Mouse (Mus musculus) forebrain, embryonic 13.5 days (tissue): ENCODE data around the gene Il13ra1. TPM values are rescaled to one million over a fixed set of nuclear protein-coding genes. Genes with fewer than 3 reads are reported as not detected.

Experiments
- ATAC-seq: fragments of 200-750 bp; cut with Nextera tagmentation; 2 replicates; pipeline ENCODE4 v1.8.0; 2017
- H3K27ac ChIP-seq: fragments of 300-500 bp; sonication (generic); 2 replicates; pipeline ENCODE4 v1.5.1; 2015; ENCODE audit warnings: inconsistent platforms, mild to moderate bottlenecking, moderate library complexity
- H3K27me3 ChIP-seq: fragments of 300-500 bp; sonication (generic); 2 replicates; pipeline ENCODE4 v1.6.1; 2015; ENCODE audit warnings: mild to moderate bottlenecking, inconsistent platforms
- H3K36me3 ChIP-seq: fragments of 300-500 bp; sonication (generic); 2 replicates; pipeline ENCODE4 v1.6.1; 2015; ENCODE audit warnings: mild to moderate bottlenecking, inconsistent platforms; ENCODE audit not compliant: poor library complexity, severe bottlenecking
- H3K4me1 ChIP-seq: fragments of 300-500 bp; sonication (generic); 2 replicates; pipeline ENCODE4 v1.6.1; 2015; ENCODE audit warnings: inconsistent platforms
- H3K4me2 ChIP-seq: fragments of 300-500 bp; sonication (generic); 2 replicates; pipeline ENCODE4 v1.6.1; 2015; ENCODE audit warnings: inconsistent platforms, mild to moderate bottlenecking, moderate library complexity
- H3K4me3 ChIP-seq: fragments of 300-500 bp; sonication (generic); 2 replicates; pipeline ENCODE4 v1.5.1; 2015; ENCODE audit warnings: mild to moderate bottlenecking, inconsistent platforms
- H3K9ac ChIP-seq: fragments of 300-500 bp; sonication (generic); 2 replicates; pipeline ENCODE4 v1.6.1; 2015; ENCODE audit warnings: mild to moderate bottlenecking, inconsistent platforms
- H3K9me3 ChIP-seq: fragments of 300-500 bp; sonication (generic); replicated peaks from 2 replicates; pipeline ENCODE4 v1.6.1; 2016; ENCODE audit warnings: inconsistent platforms
- WGBS: fragments of 180-500 bp; shearing (Covaris S2); methylation state at CpG from one replicate; pipeline ENCODE4 v1.1.7; 2015; 5-methylcytosine and 5-hydroxymethylcytosine counted together
- polyA plus RNA-seq: library from polyadenylated mRNA; unstranded; fragments of >200 nt; fragmentation: Nextera tagmentation; extraction: Ambion mirVana; gene quantifications from 2 replicates; pipeline ENCODE4 v1.2.1, GENCODE M21; 2015

Il13ra1 gene
- polyA plus RNA-seq, 1 experiment from 2014 or later, result 2.9 TPM

DNA sequence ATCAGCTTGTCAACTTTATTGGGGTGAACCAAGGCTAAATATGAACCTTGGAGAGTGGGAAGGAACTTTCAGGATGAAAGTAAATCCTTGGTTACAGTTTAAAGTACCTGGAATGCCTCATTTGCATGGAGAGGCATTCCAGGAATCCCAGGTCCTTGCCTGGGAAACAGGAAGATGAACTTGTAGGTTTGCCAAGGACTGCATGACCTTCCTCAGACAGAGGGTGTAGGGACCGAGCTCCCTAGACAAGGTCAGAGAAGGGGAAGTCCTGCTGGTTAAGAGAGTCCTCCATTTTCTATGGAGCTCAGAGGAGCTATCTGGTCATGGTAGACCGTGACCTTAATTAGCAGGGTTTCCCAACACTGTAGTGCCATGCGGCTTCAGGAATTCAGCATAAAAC lies 99.3 kb downstream of the Il13ra1 start:
- ATAC-seq, result no peak
- H3K4me3 ChIP-seq, result no peak overlapping the region
- no peak overlapping the region for H3K27ac ChIP-seq
- H3K9ac ChIP-seq, result no peak overlapping the region
- 81% methylated on average over 3 of the region's 3 CpGs for WGBS
- H3K4me2 ChIP-seq, result no peak overlapping the region
- H3K9me3 ChIP-seq, result no peaks in the 10 kb centered on the region
- no peaks in the 10 kb centered on the region for H3K4me1 ChIP-seq
- no peaks in the 10 kb centered on the region for H3K27me3 ChIP-seq
- H3K36me3 ChIP-seq, result no peaks in the 10 kb centered on the region

Other genes with a start within 250 kb of the Il13ra1 start
- 17.0 and 18.6 TPM in 2 replicates for gene Dock11, start 223.3 kb upstream of the Il13ra1 start, polyA plus RNA-seq
- gene Zcchc12, start 83.8 kb downstream of the Il13ra1 start, polyA plus RNA-seq, result 91.0 and 133 TPM in 2 replicates
- gene Lonrf3, start 216.2 kb downstream of the Il13ra1 start, polyA plus RNA-seq, result 1.2 and 1.4 TPM in 2 replicates